Comparison of ENCODE assay signal across 35 mouse cellular contexts in genomic region chr12:76407184-76407583, GRCm38 (mm10). TPM values are rescaled to one million over a fixed set of nuclear protein-coding genes. Genes with fewer than 3 reads are reported as not detected.
DNase-seq lines count a peak whose midpoint lies in the region; ATAC-seq lines count a peak whose summit lies in the region.
"Had no signal": no experiment of that assay in that cellular context is flagged by ENCODE, and none has a peak within 500 bp of the region (broad histone marks: within the 10 kb centered on the region; RNA-seq: fewer than 3 reads in every experiment).

No protein-coding gene starts in this region.

- H3K36me3 ChIP-seq in midbrain, embryonic 11.5 days (ENCODE audit: control insufficient read depth, insufficient read depth, low read length), result no peaks in the 10 kb centered on the region
- no peaks in the 10 kb centered on the region for H3K36me3 ChIP-seq in midbrain, embryonic 10.5 days
- H3K36me3 ChIP-seq: embryonic facial prominence, embryonic 12.5 days; forebrain, embryonic 12.5 days; hindbrain, embryonic 12.5 days; intestine, embryonic 15.5 days; liver, embryonic 12.5 days; midbrain, embryonic 13.5 days had no signal

- H3K4me2 ChIP-seq in midbrain, embryonic 11.5 days, result no peak overlapping the region
- H3K4me2 ChIP-seq: embryonic facial prominence, embryonic 12.5 days; forebrain, embryonic 12.5 days; hindbrain, embryonic 12.5 days; intestine, embryonic 15.5 days; liver, embryonic 12.5 days; midbrain, embryonic 13.5 days had no signal

- H3K27ac ChIP-seq in midbrain, embryonic 11.5 days (ENCODE audit: low read depth, low read length), result no peak overlapping the region
- no peak overlapping the region for H3K27ac ChIP-seq in midbrain, embryonic 10.5 days (replicated peaks)
- H3K27ac ChIP-seq: embryonic facial prominence, embryonic 12.5 days; forebrain, embryonic 12.5 days; hindbrain, embryonic 12.5 days; hindbrain, postnatal 0 days; intestine, embryonic 15.5 days; liver, embryonic 12.5 days; midbrain, embryonic 13.5 days had no signal

- H3K4me1 ChIP-seq in midbrain, embryonic 11.5 days (ENCODE audit: control insufficient read depth, insufficient read depth, low read length), result peaks cover 17% of the 10 kb centered on the region
- H3K4me1 ChIP-seq in midbrain, embryonic 10.5 days, result peaks cover 31% of the 10 kb centered on the region

- DNase-seq in embryo, embryonic 10.5 days (ENCODE audit: low spot score), result peak; percentile 34
- DNase-seq in embryo, embryonic 10 days (ENCODE audit: low spot score), result no peak
- DNase-seq in midbrain, embryonic 11.5 days (ENCODE audit: low spot score, missing footprints), result peak; percentile 87
- DNase-seq in midbrain, embryonic 10.5 days (ENCODE audit: low spot score), result no peak
- DNase-seq in fibroblast of lung, adult 2 months (ENCODE audit: low read depth), result peak; percentile 53
- DNase-seq in thymus, postnatal 10 days (ENCODE audit: low spot score in 2 of 2), result no peak
- DNase-seq in urinary bladder, postnatal 10 days (ENCODE audit: low spot score), result no peak
- DNase-seq: adrenal gland, postnatal 14 days; cerebellum, adult 11 months; cerebellum, adult 9-10 months; cerebellum, postnatal 36 days; forebrain, postnatal 0 days; gastrocnemius, postnatal 14 days; heart, adult 18-20 months; heart, postnatal 36 days; kidney, adult 2 months; layer of hippocampus, adult 9-11 months; left cerebral cortex, postnatal 4 days; liver, postnatal 0 days; lung, postnatal 36 days; retina, postnatal 1 day; right cerebral cortex, postnatal 25 days; spleen, adult 18-20 months; thymus, adult 2 months; thymus, postnatal 4 days had no signal

- H3K4me3 ChIP-seq in midbrain, embryonic 11.5 days (ENCODE audit: low read depth, low read length), result no peak overlapping the region
- no peak overlapping the region for H3K4me3 ChIP-seq in midbrain, embryonic 10.5 days
- H3K4me3 ChIP-seq: embryonic facial prominence, embryonic 12.5 days; forebrain, embryonic 12.5 days; hindbrain, embryonic 12.5 days; intestine, embryonic 15.5 days; liver, embryonic 12.5 days; midbrain, embryonic 13.5 days had no signal

- 43% methylated on average over 1 of the region's 1 CpGs for WGBS in midbrain, embryonic 11.5 days
- 53% methylated on average over 1 of the region's 1 CpGs for WGBS in midbrain, embryonic 10.5 days

- H3K9ac ChIP-seq in midbrain, embryonic 11.5 days (ENCODE audit: low read length), result no peak overlapping the region
- H3K9ac ChIP-seq: embryonic facial prominence, embryonic 12.5 days; forebrain, embryonic 12.5 days; forebrain, postnatal 0 days; hindbrain, embryonic 12.5 days; intestine, embryonic 15.5 days; liver, embryonic 12.5 days; liver, postnatal 0 days; midbrain, embryonic 13.5 days had no signal

- ATAC-seq in midbrain, embryonic 11.5 days (ENCODE audit: low FRiP score), result no peak
- ATAC-seq: forebrain, postnatal 0 days; hindbrain, postnatal 0 days; intestine, embryonic 15.5 days; liver, embryonic 12.5 days; liver, postnatal 0 days; midbrain, embryonic 13.5 days; Patski had no signal

- no peaks in the 10 kb centered on the region for H3K9me3 ChIP-seq in midbrain, embryonic 11.5 days (ENCODE audit: control insufficient read depth, low read length)
- no peaks in the 10 kb centered on the region for H3K9me3 ChIP-seq in midbrain, embryonic 10.5 days (replicated peaks)
- H3K9me3 ChIP-seq: embryonic facial prominence, embryonic 12.5 days; forebrain, embryonic 12.5 days; hindbrain, embryonic 12.5 days; intestine, embryonic 15.5 days; liver, embryonic 12.5 days; midbrain, embryonic 13.5 days had no signal

- H3K27me3 ChIP-seq in midbrain, embryonic 11.5 days (ENCODE audit: control insufficient read depth, insufficient read depth, low read length), result peaks cover 39% of the 10 kb centered on the region
- peaks cover 58% of the 10 kb centered on the region for H3K27me3 ChIP-seq in midbrain, embryonic 10.5 days (ENCODE audit: low read depth, poor library complexity, severe bottlenecking)
- H3K27me3 ChIP-seq: Patski had no signal

RNA-seq across cellular contexts. Expression of gene Hspa2, which starts 3.2 kb away (rescaled TPM):
- 5.1 and 7.0 TPM in 2 replicates for polyA plus RNA-seq in midbrain, embryonic 11.5 days (2014; fragmentation: Nextera tagmentation; extraction: Ambion mirVana)
- 4.9 and 5.9 TPM in 2 replicates for polyA plus RNA-seq in midbrain, embryonic 10.5 days (2016; fragmentation: Nextera tagmentation; extraction: Ambion mirVana)

RNA-seq across cellular contexts. Expression of gene Ppp1r36, which starts 10.2 kb away (rescaled TPM):
- polyA plus RNA-seq in midbrain, embryonic 11.5 days (2014; fragmentation: Nextera tagmentation; extraction: Ambion mirVana), result 0.39 and 0.51 TPM in 2 replicates
- 0.33 and 0.71 TPM in 2 replicates for polyA plus RNA-seq in midbrain, embryonic 10.5 days (2016; fragmentation: Nextera tagmentation; extraction: Ambion mirVana)
- polyA plus RNA-seq: G1E; large intestine, adult 2 months; Patski; thymus, adult 2 months had no signal

RNA-seq across cellular contexts. Expression of gene Zbtb1, which starts 37.1 kb away (rescaled TPM):
- 7.6 and 7.8 TPM in 2 replicates for polyA plus RNA-seq in midbrain, embryonic 11.5 days (2014; fragmentation: Nextera tagmentation; extraction: Ambion mirVana)
- 7.2 and 7.9 TPM in 2 replicates for polyA plus RNA-seq in midbrain, embryonic 10.5 days (2016; fragmentation: Nextera tagmentation; extraction: Ambion mirVana)

RNA-seq across cellular contexts. Expression of gene Zbtb25, which starts 37.8 kb away (rescaled TPM):
- 20.9 and 23.4 TPM in 2 replicates for polyA plus RNA-seq in midbrain, embryonic 11.5 days (2014; fragmentation: Nextera tagmentation; extraction: Ambion mirVana)
- 18.2 and 19.0 TPM in 2 replicates for polyA plus RNA-seq in midbrain, embryonic 10.5 days (2016; fragmentation: Nextera tagmentation; extraction: Ambion mirVana)

Comparison
In these comparisons a context has a peak if more than half of its experiments do, and no peak if none do; other contexts are left out.
1. DNase-seq: peak in embryo, embryonic 10.5 days (single experiment), midbrain, embryonic 11.5 days (single experiment) and fibroblast of lung, adult 2 months (single experiment); none in embryo, embryonic 10 days (single experiment), midbrain, embryonic 10.5 days (single experiment), thymus, postnatal 10 days (0 of 2) and urinary bladder, postnatal 10 days (single experiment).